Mouse (Mus musculus) forebrain, embryonic 15.5 days (tissue): ENCODE results near the gene Gm28308. TPM values are rescaled to one million over a fixed set of nuclear protein-coding genes. Genes with fewer than 3 reads are reported as not detected.

Source experiments
- ATAC-seq: fragments of 200-750 bp; cut with Nextera tagmentation; replicated peaks from 2 replicates; pipeline ENCODE4 v1.8.0; 2017; ENCODE audit warnings: mild to moderate bottlenecking, moderate TSS enrichment, moderate library complexity
- H3K27ac ChIP-seq: fragments of 300-500 bp; sonication (generic); replicated peaks from 2 replicates; pipeline ENCODE4 v1.5.1; 2015; ENCODE audit warnings: mild to moderate bottlenecking, inconsistent platforms
- H3K27me3 ChIP-seq: fragments of 300-500 bp; sonication (generic); 2 replicates; pipeline ENCODE4 v1.6.1; 2015; ENCODE audit warnings: inconsistent platforms
- H3K36me3 ChIP-seq: fragments of 300-500 bp; sonication (generic); 2 replicates; pipeline ENCODE4 v1.6.1; 2015; ENCODE audit warnings: mild to moderate bottlenecking, inconsistent platforms
- H3K4me1 ChIP-seq: fragments of 300-500 bp; sonication (generic); 2 replicates; pipeline ENCODE4 v1.6.1; 2015; ENCODE audit warnings: inconsistent platforms
- H3K4me2 ChIP-seq: fragments of 300-500 bp; sonication (generic); replicated peaks from 2 replicates; pipeline ENCODE4 v1.6.1; 2015; ENCODE audit warnings: mild to moderate bottlenecking, inconsistent platforms
- H3K4me3 ChIP-seq: fragments of 300-500 bp; sonication (generic); 2 replicates; pipeline ENCODE4 v1.5.1; 2015; ENCODE audit warnings: mild to moderate bottlenecking, inconsistent platforms
- H3K9ac ChIP-seq: fragments of 300-500 bp; sonication (generic); replicated peaks from 2 replicates; pipeline ENCODE4 v1.6.1; 2015; ENCODE audit warnings: mild to moderate bottlenecking, inconsistent platforms
- H3K9me3 ChIP-seq: fragments of 300-500 bp; sonication (generic); 2 replicates; pipeline ENCODE4 v1.6.1; 2016; ENCODE audit warnings: inconsistent platforms
- WGBS: fragments of 180-500 bp; shearing (Covaris S2); methylation state at CpG from one replicate; pipeline ENCODE4 v1.1.7; 2015; ENCODE audit warnings: mixed read lengths; 5-methylcytosine and 5-hydroxymethylcytosine counted together
- polyA plus RNA-seq: library from polyadenylated mRNA; unstranded; fragments of >200 nt; fragmentation: Nextera tagmentation; extraction: Ambion mirVana; gene quantifications from 2 replicates; pipeline ENCODE4 v1.2.1, GENCODE M21; 2015

The Gm28308 gene
- polyA plus RNA-seq, 1 experiment from 2014 or later, result not detected

- H3K4me1 ChIP-seq, result peaks cover 6% of the 10 kb centered on the region; the same call in 1 of the 2 replicates
- no peaks in the 10 kb centered on the region for H3K36me3 ChIP-seq
- no peaks in the 10 kb centered on the region for H3K9me3 ChIP-seq
- H3K4me3 ChIP-seq, result no peak overlapping the region
- no peak for ATAC-seq
- peaks cover 96% of the 10 kb centered on the region for H3K27me3 ChIP-seq
- no peak overlapping the region for H3K27ac ChIP-seq
- WGBS, result under 1% methylated on average over 39 of the region's 40 CpGs
- no peak overlapping the region for H3K9ac ChIP-seq
- H3K4me2 ChIP-seq, result no peak overlapping the region
Observed at GRCm38 (mm10) chr6:52170166-52170897, 42.8 kb downstream of the Gm28308 start.

- no peak overlapping the region for H3K9ac ChIP-seq
Observed at GRCm38 (mm10) chr6:52169499-52170165, 43.5 kb downstream of the Gm28308 start.

GRCm38 (mm10) chr6:52168191-52169055, 44.7 kb downstream of the Gm28308 start:
- ATAC-seq, result no peak
- H3K9me3 ChIP-seq, result no peaks in the 10 kb centered on the region
- no peak overlapping the region for H3K27ac ChIP-seq
- H3K4me2 ChIP-seq, result no peak overlapping the region
- H3K4me3 ChIP-seq, result no peak overlapping the region
- no peaks in the 10 kb centered on the region for H3K36me3 ChIP-seq
- peaks cover 6% of the 10 kb centered on the region; the same call in 1 of the 2 replicates for H3K4me1 ChIP-seq
- H3K27me3 ChIP-seq, result peaks cover 96% of the 10 kb centered on the region
- WGBS, result 1% methylated on average over 42 of the region's 42 CpGs
- H3K9ac ChIP-seq, result no peak overlapping the region

More at GRCm38 (mm10) chr6:52169499-52170165, 43.5 kb downstream of the Gm28308 start:
- H3K4me1 ChIP-seq, result peaks cover 6% of the 10 kb centered on the region; the same call in 1 of the 2 replicates
- H3K36me3 ChIP-seq, result no peaks in the 10 kb centered on the region
- H3K4me2 ChIP-seq, result no peak overlapping the region
- WGBS, result 2% methylated on average over 16 of the region's 16 CpGs
- H3K4me3 ChIP-seq, result no peak overlapping the region
- H3K27me3 ChIP-seq, result peaks cover 96% of the 10 kb centered on the region
- no peaks in the 10 kb centered on the region for H3K9me3 ChIP-seq
- H3K27ac ChIP-seq, result no peak overlapping the region
- no peak for ATAC-seq

GRCm38 (mm10) chr6:52167736-52168161, 45.4 kb downstream of the Gm28308 start:
- H3K36me3 ChIP-seq, result no peaks in the 10 kb centered on the region
- 2% methylated on average over 14 of the region's 14 CpGs for WGBS
- no peak for ATAC-seq
- H3K9ac ChIP-seq, result no peak overlapping the region
- peaks cover 96% of the 10 kb centered on the region for H3K27me3 ChIP-seq
- peaks cover 5% of the 10 kb centered on the region; the same call in 1 of the 2 replicates for H3K4me1 ChIP-seq
- no peak overlapping the region for H3K4me2 ChIP-seq
- H3K27ac ChIP-seq, result no peak overlapping the region
- no peaks in the 10 kb centered on the region for H3K9me3 ChIP-seq
- H3K4me3 ChIP-seq, result no peak overlapping the region

GRCm38 (mm10) chr6:52167176-52167575, 46.0 kb downstream of the Gm28308 start:
- H3K36me3 ChIP-seq, result no peaks in the 10 kb centered on the region
- peaks cover 95% of the 10 kb centered on the region for H3K27me3 ChIP-seq
- H3K4me2 ChIP-seq, result no peak overlapping the region
- WGBS, result 11% methylated on average over 1 of the region's 1 CpGs
- ATAC-seq, result no peak
- H3K9ac ChIP-seq, result no peak overlapping the region
- H3K4me3 ChIP-seq, result no peak overlapping the region
- no peaks in the 10 kb centered on the region for H3K4me1 ChIP-seq
- H3K9me3 ChIP-seq, result no peaks in the 10 kb centered on the region
- H3K27ac ChIP-seq, result no peak overlapping the region

- H3K4me1 ChIP-seq, result no peaks in the 10 kb centered on the region
- H3K27ac ChIP-seq, result no peak overlapping the region
- H3K4me2 ChIP-seq, result no peak overlapping the region
- no peak overlapping the region for H3K4me3 ChIP-seq
- 2% methylated on average over 4 of the region's 4 CpGs for WGBS
- H3K9ac ChIP-seq, result no peak overlapping the region
- no peak for ATAC-seq
- peaks cover 95% of the 10 kb centered on the region for H3K27me3 ChIP-seq
- no peaks in the 10 kb centered on the region for H3K9me3 ChIP-seq
- H3K36me3 ChIP-seq, result no peaks in the 10 kb centered on the region
Observed at GRCm38 (mm10) chr6:52166431-52167077, 46.6 kb downstream of the Gm28308 start.

- no peak overlapping the region for H3K4me3 ChIP-seq
- H3K9me3 ChIP-seq, result no peaks in the 10 kb centered on the region
- H3K4me2 ChIP-seq, result no peak overlapping the region
- peaks cover 93% of the 10 kb centered on the region for H3K27me3 ChIP-seq
- no peaks in the 10 kb centered on the region for H3K4me1 ChIP-seq
- H3K36me3 ChIP-seq, result no peaks in the 10 kb centered on the region
- no peak overlapping the region for H3K9ac ChIP-seq
- WGBS, result 1% methylated on average over 28 of the region's 28 CpGs
- H3K27ac ChIP-seq, result no peak overlapping the region
- no peak for ATAC-seq
Observed at GRCm38 (mm10) chr6:52165441-52166370, 47.4 kb downstream of the Gm28308 start.

GRCm38 (mm10) chr6:52164626-52165440, 48.3 kb downstream of the Gm28308 start, which contains the start of gene Hoxa2:
TSS of gene Hoxa2 (minus strand) at chr6:52164831.
- under 1% methylated on average over 25 of the region's 25 CpGs for WGBS
- no peak for ATAC-seq
- Histone ChIP-seq H3K4me3 (no peak within 1 kb of the TSS), H3K27me3 (peaks cover 93% of the 10 kb centered on the region), H3K27ac (no peak within 1 kb of the TSS), H3K4me1 (no peaks in the 10 kb centered on the region), H3K4me2 (no peak within 1 kb of the TSS), H3K9me3 (no peaks in the 10 kb centered on the region), H3K36me3 (no peaks in the 10 kb centered on the region), H3K9ac (no peak within 1 kb of the TSS)

- Histone ChIP-seq H3K27ac (no peak overlapping the region), H3K4me1 (no peaks in the 10 kb centered on the region), H3K27me3 (peaks cover 94% of the 10 kb centered on the region), H3K36me3 (no peaks in the 10 kb centered on the region), H3K9ac (no peak overlapping the region), H3K4me3 (no peak overlapping the region), H3K9me3 (no peaks in the 10 kb centered on the region), H3K4me2 (no peak overlapping the region)
- no peak for ATAC-seq
- under 1% methylated on average over 39 of the region's 39 CpGs for WGBS
Observed at GRCm38 (mm10) chr6:52164051-52164625, 49.0 kb downstream of the Gm28308 start.
